Mouse (Mus musculus) neural tube, embryonic 12.5 days (tissue): ENCODE measurements around the gene Abca9. TPM values are rescaled to one million over a fixed set of nuclear protein-coding genes. Genes with fewer than 3 reads are reported as not detected.

Experiments used
- ATAC-seq: fragments of 200-750 bp; cut with Nextera tagmentation; 2 replicates; pipeline ENCODE4 v1.8.0; 2017; ENCODE audit warnings: low read depth, mild to moderate bottlenecking, moderate TSS enrichment, moderate library complexity; ENCODE audit not compliant: low FRiP score
- H3K27ac ChIP-seq: fragments of 300-500 bp; sonication (generic); 2 replicates; pipeline ENCODE4 v1.5.1; 2016
- H3K27me3 ChIP-seq: fragments of 300-500 bp; sonication (generic); replicated peaks from 2 replicates; pipeline ENCODE4 v1.6.1; 2016; ENCODE audit warnings: mild to moderate bottlenecking
- H3K36me3 ChIP-seq: fragments of 300-500 bp; sonication (generic); 2 replicates; pipeline ENCODE4 v1.6.1; 2016; ENCODE audit warnings: mild to moderate bottlenecking
- H3K4me1 ChIP-seq: fragments of 300-500 bp; sonication (generic); 2 replicates; pipeline ENCODE4 v1.6.1; 2016
- H3K4me2 ChIP-seq: fragments of 300-500 bp; sonication (generic); replicated peaks from 2 replicates; pipeline ENCODE4 v1.6.1; 2016; ENCODE audit warnings: mild to moderate bottlenecking
- H3K4me3 ChIP-seq: fragments of 300-500 bp; sonication (generic); 2 replicates; pipeline ENCODE4 v1.5.1; 2016
- H3K9ac ChIP-seq: fragments of 300-500 bp; sonication (generic); 2 replicates; pipeline ENCODE4 v1.6.1; 2016; ENCODE audit warnings: mild to moderate bottlenecking
- H3K9me3 ChIP-seq: fragments of 300-500 bp; sonication (generic); 2 replicates; pipeline ENCODE4 v1.6.1; 2016; ENCODE audit warnings: mild to moderate bottlenecking
- WGBS: fragments of 180-500 bp; shearing (Covaris S2); methylation state at CpG from one replicate; pipeline ENCODE4 v1.1.7; 2016; 5-methylcytosine and 5-hydroxymethylcytosine counted together
- polyA plus RNA-seq: library from polyadenylated mRNA; unstranded; fragments of >200 nt; fragmentation: Nextera tagmentation; extraction: Ambion mirVana; gene quantifications from 2 replicates; pipeline ENCODE4 v1.2.1, GENCODE M21; 2016

The Abca9 gene
- polyA plus RNA-seq, 1 experiment from 2014 or later, result 5.1 TPM

DNA sequence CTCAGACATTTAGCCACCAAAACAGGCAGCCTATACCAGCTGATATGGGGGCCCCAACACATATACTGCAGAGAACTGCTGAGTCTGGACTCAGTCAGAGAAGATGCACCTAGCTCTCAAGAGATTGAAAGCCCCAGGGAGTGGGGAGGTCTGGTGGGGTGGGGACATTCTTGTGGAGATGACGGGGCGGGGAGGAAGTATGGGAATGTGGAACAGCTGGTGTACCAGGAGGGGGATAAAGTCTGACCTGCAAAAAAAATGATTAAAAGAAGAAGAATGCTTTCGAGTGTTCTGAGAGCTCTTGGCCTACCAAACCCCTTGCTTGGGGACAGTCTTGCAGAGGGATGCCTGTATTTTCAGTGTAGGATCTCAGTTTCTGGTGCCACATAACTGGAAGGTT lies 114.3 kb downstream of the Abca9 start:
- H3K36me3 ChIP-seq, result no peaks in the 10 kb centered on the region
- H3K27ac ChIP-seq, result no peak overlapping the region
- no peak overlapping the region for H3K4me2 ChIP-seq
- H3K27me3 ChIP-seq, result no peaks in the 10 kb centered on the region
- H3K4me3 ChIP-seq, result no peak overlapping the region
- 72% methylated on average over 3 of the region's 3 CpGs for WGBS
- H3K4me1 ChIP-seq, result no peaks in the 10 kb centered on the region
- ATAC-seq, result no peak
- H3K9ac ChIP-seq, result no peak overlapping the region
- H3K9me3 ChIP-seq, result no peaks in the 10 kb centered on the region

Other genes starting within 250 kb of the Abca9 start
- gene Abca8b, start 172.4 kb downstream of the Abca9 start, polyA plus RNA-seq, result 0.60 and 0.80 TPM in 2 replicates
- gene Abca8a, start 72.2 kb downstream of the Abca9 start, polyA plus RNA-seq, result 0.08 and 0.43 TPM in 2 replicates
- gene Abca6, start 83.6 kb upstream of the Abca9 start, polyA plus RNA-seq, result 0.06 and 0.19 TPM in 2 replicates
- gene Abca5, start 169.5 kb upstream of the Abca9 start, polyA plus RNA-seq, result 5.7 and 5.8 TPM in 2 replicates
- 25.7 and 25.9 TPM in 2 replicates for gene Map2k6, start 230.9 kb upstream of the Abca9 start, polyA plus RNA-seq